Mouse (Mus musculus) G1E (cell line): ENCODE data around the gene 9930021J03Rik. TPM values are rescaled to one million over a fixed set of nuclear protein-coding genes. Genes with fewer than 3 reads are reported as not detected.

Experiments
- ATAC-seq: 2 replicates; pipeline ENCODE4 v1.8.0; 2016; ENCODE audit warnings: mild to moderate bottlenecking; ENCODE audit not compliant: insufficient number of reproducible peaks, poor library complexity, low FRiP score, severe bottlenecking; ENCODE audit errors: extremely low read depth
- DNase-seq: peaks from one replicate; pipeline ENCODE4 v3.0.0; 2012; ENCODE audit warnings: low spot score
- H3K27me3 ChIP-seq: 2 replicates; pipeline ENCODE4 v1.6.1; 2012; ENCODE audit warnings: mild to moderate bottlenecking, low read length, inconsistent platforms; ENCODE audit not compliant: insufficient read depth
- H3K36me3 ChIP-seq: replicated peaks from 2 replicates; pipeline ENCODE3; 2012; ENCODE audit warnings: mild to moderate bottlenecking, inconsistent platforms
- H3K4me1 ChIP-seq: 2 replicates; pipeline ENCODE4 v1.6.1; 2012; ENCODE audit warnings: low read depth, low read length, inconsistent platforms, mixed read lengths; ENCODE audit not compliant: insufficient read depth
- H3K4me3 ChIP-seq: 2 replicates; pipeline ENCODE4 v1.5.1; 2012; ENCODE audit warnings: low read depth, mild to moderate bottlenecking, inconsistent platforms, low read length, moderate library complexity, mixed read lengths
- H3K9me3 ChIP-seq: replicated peaks from 2 replicates; pipeline ENCODE4 v1.6.1; 2012; ENCODE audit warnings: inconsistent platforms
- CTCF ChIP-seq: IDR thresholded peaks from 2 replicates; pipeline ENCODE4 v1.5.1; 2012; ENCODE audit warnings: low read depth, low read length, inconsistent platforms, mixed read lengths
- GATA1 ChIP-seq: IDR thresholded peaks from 2 replicates; pipeline ENCODE4 v1.6.1; 2012; ENCODE audit warnings: borderline replicate concordance, low read length, inconsistent platforms, mixed read lengths
- GATA2 ChIP-seq: IDR thresholded peaks from 2 replicates; pipeline ENCODE4 v1.6.1; 2012; ENCODE audit warnings: low read depth, low read length, inconsistent platforms, borderline replicate concordance
- POLR2AphosphoS5 ChIP-seq: IDR thresholded peaks from 2 replicates; pipeline ENCODE4 v1.6.1; 2012; ENCODE audit warnings: low read depth, low read length, inconsistent platforms; ENCODE audit not compliant: insufficient replicate concordance
- TAL1 ChIP-seq: conservative IDR thresholded peaks from 2 replicates; pipeline ENCODE4 v1.6.1; 2012; ENCODE audit warnings: low read depth, low read length, inconsistent platforms, mixed read lengths
- polyA plus RNA-seq: library from polyadenylated mRNA; stranded (reverse); fragments of >175 nt; gene quantifications from 2 replicates; pipeline ENCODE4 v1.2.3, GENCODE M21; 2012
- total RNA-seq, 2 experiments: library from RNA; stranded (forward) in 1 of 2; stranded (reverse) in 1 of 2; fragments of 200-1000 nt in 1 of 2; fragments of >200 nt in 1 of 2; fragmentation: Nextera tagmentation in 1 of 2; gene quantifications; 2 replicates each; pipeline ENCODE4 v1.2.3; 2014 to 2017

The 9930021J03Rik gene
- total and polyA plus RNA-seq, 3 experiments = 2.1 to 47.5 (median 15.1) TPM

GRCm38 (mm10) chr19:29695071-29695470, 110.7 kb downstream of the 9930021J03Rik start:
- no peaks in the 10 kb centered on the region for H3K36me3 ChIP-seq
- no peak for TF ChIP-seq POLR2AphosphoS5
- no peak for TF ChIP-seq CTCF
- no peak for TF ChIP-seq TAL1
- no peak for TF ChIP-seq GATA1
- TF ChIP-seq GATA2 = no peak
- ATAC-seq (no peak), DNase-seq (no peak)
- no peaks in the 10 kb centered on the region; the same call in 1 of the 2 replicates for H3K9me3 ChIP-seq
- H3K4me3 ChIP-seq = no peak overlapping the region
- H3K4me1 ChIP-seq = 0 out of 2 replicates have a peak, but pooled peaks cover 5% of the 10 kb centered on the region
- H3K27me3 ChIP-seq = no peaks in the 10 kb centered on the region

GRCm38 (mm10) chr19:29683844-29684540, 121.8 kb downstream of the 9930021J03Rik start:
- DNase-seq = peak; percentile 12
- H3K4me1 ChIP-seq = no peaks in the 10 kb centered on the region
- ATAC-seq = no peak
- no peak overlapping the region for H3K4me3 ChIP-seq
- no peak for TF ChIP-seq POLR2AphosphoS5
- 0 out of 2 replicates have a peak, but pooled peaks have one; percentile 19 for TF ChIP-seq CTCF
- TF ChIP-seq GATA1 = no peak
- TF ChIP-seq TAL1 = no peak
- peaks cover 44% of the 10 kb centered on the region for H3K9me3 ChIP-seq
- no peaks in the 10 kb centered on the region for H3K27me3 ChIP-seq
- no peaks in the 10 kb centered on the region for H3K36me3 ChIP-seq

DNA sequence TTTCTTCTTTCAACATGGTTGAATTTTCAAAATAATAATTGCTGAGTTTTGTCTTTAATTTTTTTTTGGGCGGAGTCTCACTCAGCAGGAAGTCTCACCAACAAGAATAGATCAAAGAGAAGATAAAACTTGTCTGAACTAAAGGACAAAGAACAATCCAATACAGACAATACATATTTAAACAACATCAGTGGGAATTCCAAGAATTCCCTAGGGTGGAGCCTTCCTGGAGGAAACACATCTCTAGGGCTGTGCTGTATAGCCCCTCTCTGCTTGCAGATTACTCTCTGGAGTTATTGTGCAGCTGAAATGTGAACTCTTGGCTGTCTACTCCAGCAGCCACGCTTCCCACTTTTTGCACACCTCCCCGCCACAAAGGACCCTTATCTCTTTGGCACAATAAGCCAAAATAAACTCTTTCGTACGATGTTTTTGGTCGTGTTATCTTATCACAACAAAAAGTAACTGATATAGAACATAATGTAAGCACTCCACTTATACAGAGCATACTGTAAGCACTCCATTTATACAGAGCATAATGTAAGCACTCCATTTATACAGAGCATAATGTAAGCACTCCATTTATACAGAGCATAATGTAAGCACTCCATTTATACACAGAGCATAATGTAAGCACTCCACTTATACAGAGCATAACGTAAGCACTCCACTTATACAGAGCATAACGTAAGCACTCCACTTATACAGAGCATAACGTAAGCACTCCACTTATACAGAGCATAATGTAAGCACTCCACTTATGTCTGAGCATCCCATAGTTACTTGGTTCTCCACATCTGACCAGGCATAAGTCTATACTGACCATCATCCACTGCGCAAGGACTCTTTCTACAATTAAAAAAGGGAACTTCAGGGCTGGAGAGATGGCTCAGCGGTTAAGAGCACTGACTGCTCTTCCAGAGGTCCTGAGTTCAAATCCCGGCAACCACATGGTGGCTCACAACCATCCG, 125.3 kb downstream of the 9930021J03Rik start:
- H3K4me1 ChIP-seq = peaks cover under 1% of the 10 kb centered on the region; the same call in 1 of the 2 replicates
- TF ChIP-seq GATA1 (no peak), GATA2 (no peak), CTCF (no peak), TAL1 (no peak), POLR2AphosphoS5 (no peak)
- H3K4me3 ChIP-seq = no peak overlapping the region
- no peaks in the 10 kb centered on the region for H3K36me3 ChIP-seq
- peaks cover 39% of the 10 kb centered on the region for H3K9me3 ChIP-seq
- ATAC-seq = peak; percentile 49
- no peaks in the 10 kb centered on the region for H3K27me3 ChIP-seq
- DNase-seq = no peak

- H3K4me1 ChIP-seq = peaks cover 3% of the 10 kb centered on the region; the same call in 1 of the 2 replicates
- peaks cover 18% of the 10 kb centered on the region for H3K9me3 ChIP-seq
- no peak for ATAC-seq
- H3K27me3 ChIP-seq = peaks cover 5% of the 10 kb centered on the region; the same call in 1 of the 2 replicates
- no peaks in the 10 kb centered on the region for H3K36me3 ChIP-seq
- H3K4me3 ChIP-seq = no peak overlapping the region
- DNase-seq = no peak
- TF ChIP-seq GATA1 (no peak), GATA2 (no peak), POLR2AphosphoS5 (no peak), TAL1 (no peak), CTCF (no peak)
Observed at GRCm38 (mm10) chr19:29678181-29678778, 127.5 kb downstream of the 9930021J03Rik start.

DNA sequence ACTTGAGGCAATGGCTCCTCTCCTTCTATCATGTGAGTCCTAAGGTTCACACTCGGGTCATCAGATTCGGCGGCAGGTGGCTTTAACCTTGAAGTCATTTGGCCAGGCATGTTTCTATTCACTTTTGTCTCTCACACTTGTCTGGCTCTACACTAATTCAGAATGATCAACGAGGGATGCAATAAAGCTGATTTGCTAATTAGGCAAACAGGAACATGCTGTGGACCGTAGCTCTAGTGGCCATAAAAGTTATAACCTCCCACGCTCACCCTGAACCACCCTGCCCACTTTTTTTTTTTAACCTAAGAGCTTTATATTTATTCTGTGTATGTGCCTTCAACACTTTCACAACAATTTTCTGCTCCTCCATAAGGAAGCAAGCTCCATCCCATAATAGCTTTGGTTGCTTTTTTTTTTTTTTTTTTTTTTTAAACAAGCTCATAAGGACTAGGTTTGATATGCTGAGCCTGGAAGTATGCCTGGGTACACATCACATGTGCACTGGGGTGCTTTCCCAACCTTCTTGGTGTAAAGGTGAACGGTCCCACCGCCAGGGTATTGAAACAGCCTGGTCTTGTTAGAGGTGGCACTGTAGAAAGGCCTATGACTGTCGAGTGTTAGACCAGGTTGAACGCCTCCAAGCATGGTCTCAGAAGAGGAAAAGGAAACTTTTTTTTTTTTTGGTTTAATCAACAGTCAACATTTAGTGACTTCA, 129.2 kb downstream of the 9930021J03Rik start:
- H3K27me3 ChIP-seq = peaks cover 5% of the 10 kb centered on the region; the same call in 1 of the 2 replicates
- no peak overlapping the region for H3K4me3 ChIP-seq
- peaks cover 8% of the 10 kb centered on the region for H3K9me3 ChIP-seq
- no peak for DNase-seq
- peaks cover 3% of the 10 kb centered on the region; the same call in 1 of the 2 replicates for H3K4me1 ChIP-seq
- TF ChIP-seq CTCF = no peak
- H3K36me3 ChIP-seq = no peaks in the 10 kb centered on the region
- ATAC-seq = no peak
